11 mouse cellular contexts compared by ENCODE assay signal in genomic region chr2:26589284-26589683, GRCm38 (mm10). TPM values are rescaled to one million over a fixed set of nuclear protein-coding genes. Genes with fewer than 3 reads are reported as not detected.
DNase-seq lines count a peak whose midpoint lies in the region; ATAC-seq and TF ChIP-seq lines count a peak whose summit lies in the region.
"Had no signal": no experiment of that assay in that cellular context is flagged by ENCODE, and none has a peak within 500 bp of the region (broad histone marks: within the 10 kb centered on the region; RNA-seq: fewer than 3 reads in every experiment).

No protein-coding gene starts in this region.

- ATAC-seq in hindbrain, embryonic 14.5 days (ENCODE audit: low FRiP score), result no peak
- ATAC-seq in hindbrain, embryonic 13.5 days (ENCODE audit: low FRiP score), result no peak
- ATAC-seq in lung, embryonic 16.5 days (ENCODE audit: low read depth), result no peak
- no peak for ATAC-seq in intestine, postnatal 0 days
- ATAC-seq in stomach, embryonic 16.5 days (ENCODE audit: insufficient read depth, low FRiP score), result no peak

- 0 out of 2 replicates have a peak overlapping the region, but pooled peaks have one; percentile 4 for H3K4me2 ChIP-seq in hindbrain, embryonic 14.5 days (replicated peaks)
- no peak overlapping the region; the same call in 1 of the 2 replicates for H3K4me2 ChIP-seq in hindbrain, embryonic 13.5 days
- peak overlapping the region; percentile 84 for H3K4me2 ChIP-seq in lung, embryonic 16.5 days (ENCODE audit: low read depth, low read length)
- H3K4me2 ChIP-seq in intestine, postnatal 0 days (replicated peaks; ENCODE audit: low read depth), result peak overlapping the region; percentile 81
- peak overlapping the region; percentile 79; the same call in 1 of the 2 replicates for H3K4me2 ChIP-seq in stomach, embryonic 16.5 days (ENCODE audit: low read depth, low read length)
- H3K4me2 ChIP-seq: midbrain, embryonic 11.5 days had no signal

- no peaks in the 10 kb centered on the region for H3K36me3 ChIP-seq in hindbrain, embryonic 14.5 days (replicated peaks; ENCODE audit: control insufficient read depth, insufficient read depth)
- H3K36me3 ChIP-seq in hindbrain, embryonic 13.5 days, result no peaks in the 10 kb centered on the region
- peaks cover 13% of the 10 kb centered on the region for H3K36me3 ChIP-seq in lung, embryonic 16.5 days (ENCODE audit: control insufficient read depth, insufficient read depth, low read length)
- H3K36me3 ChIP-seq in intestine, postnatal 0 days (ENCODE audit: control insufficient read depth, insufficient read depth), result peaks cover 35% of the 10 kb centered on the region
- peaks cover 3% of the 10 kb centered on the region; the same call in 1 of the 2 replicates for H3K36me3 ChIP-seq in stomach, embryonic 16.5 days (ENCODE audit: control insufficient read depth, insufficient read depth, low read length)

- 89% methylated on average over 10 of the region's 10 CpGs for WGBS in hindbrain, embryonic 14.5 days
- 94% methylated on average over 10 of the region's 10 CpGs for WGBS in hindbrain, embryonic 13.5 days
- WGBS in lung, embryonic 16.5 days, result 73% methylated on average over 10 of the region's 10 CpGs
- WGBS in intestine, postnatal 0 days, result 86% methylated on average over 10 of the region's 10 CpGs
- WGBS in stomach, embryonic 16.5 days, result 87% methylated on average over 10 of the region's 10 CpGs

- H3K27ac ChIP-seq in hindbrain, embryonic 14.5 days, result no peak overlapping the region
- no peak overlapping the region for H3K27ac ChIP-seq in hindbrain, embryonic 13.5 days
- H3K27ac ChIP-seq in lung, embryonic 16.5 days (ENCODE audit: low read length), result peak overlapping the region; percentile 87; the same call in 1 of the 2 replicates
- H3K27ac ChIP-seq in intestine, postnatal 0 days (ENCODE audit: low read depth, low read length), result no peak overlapping the region
- H3K27ac ChIP-seq in stomach, embryonic 16.5 days (ENCODE audit: low read length), result peak overlapping the region; percentile 14; the same call in 1 of the 2 replicates

- no peaks in the 10 kb centered on the region for H3K9me3 ChIP-seq in hindbrain, embryonic 14.5 days (ENCODE audit: control insufficient read depth, low read length)
- no peaks in the 10 kb centered on the region for H3K9me3 ChIP-seq in hindbrain, embryonic 13.5 days
- no peaks in the 10 kb centered on the region for H3K9me3 ChIP-seq in lung, embryonic 16.5 days (ENCODE audit: control insufficient read depth, low read length)
- H3K9me3 ChIP-seq in intestine, postnatal 0 days (ENCODE audit: control insufficient read depth), result no peaks in the 10 kb centered on the region
- no peaks in the 10 kb centered on the region for H3K9me3 ChIP-seq in stomach, embryonic 16.5 days (replicated peaks; ENCODE audit: control insufficient read depth, low read length)
- H3K9me3 ChIP-seq: forebrain, embryonic 10.5 days had no signal

- TF ChIP-seq CTCF in intestine, postnatal 0 days (IDR thresholded peaks at IDR 0.05; ENCODE audit: low read depth), result no peak

- H3K9ac ChIP-seq in hindbrain, embryonic 14.5 days, result no peak overlapping the region
- H3K9ac ChIP-seq in hindbrain, embryonic 13.5 days, result no peak overlapping the region
- peak overlapping the region; percentile 83 for H3K9ac ChIP-seq in lung, embryonic 16.5 days (ENCODE audit: low read length)
- 0 out of 2 replicates have a peak overlapping the region, but pooled peaks have one; percentile 26 for H3K9ac ChIP-seq in intestine, postnatal 0 days (ENCODE audit: low read depth, low read length)
- no peak overlapping the region for H3K9ac ChIP-seq in stomach, embryonic 16.5 days (ENCODE audit: low read length)

- H3K4me1 ChIP-seq in hindbrain, embryonic 14.5 days (replicated peaks; ENCODE audit: control insufficient read depth, insufficient read depth, low read length), result peaks cover 13% of the 10 kb centered on the region
- H3K4me1 ChIP-seq in hindbrain, embryonic 13.5 days (replicated peaks), result peaks cover 13% of the 10 kb centered on the region
- H3K4me1 ChIP-seq in lung, embryonic 16.5 days (replicated peaks; ENCODE audit: control insufficient read depth, insufficient read depth, low read length), result peaks cover 21% of the 10 kb centered on the region
- no peaks in the 10 kb centered on the region for H3K4me1 ChIP-seq in intestine, postnatal 0 days (replicated peaks; ENCODE audit: control insufficient read depth, insufficient read depth, low read length)
- H3K4me1 ChIP-seq in stomach, embryonic 16.5 days (ENCODE audit: control insufficient read depth, insufficient read depth, low read length), result peaks cover 6% of the 10 kb centered on the region; the same call in 1 of the 2 replicates

- DNase-seq in hindbrain, embryonic 14.5 days (ENCODE audit: low spot score), result no peak
- DNase-seq in lung, postnatal 10 days, result no peak
- no peak for DNase-seq in embryo, embryonic 11 days
- DNase-seq: kidney, adult 9 months had no signal

- no peaks in the 10 kb centered on the region for H3K27me3 ChIP-seq in hindbrain, embryonic 14.5 days (ENCODE audit: control insufficient read depth, insufficient read depth, low read length)
- H3K27me3 ChIP-seq in hindbrain, embryonic 13.5 days, result no peaks in the 10 kb centered on the region
- no peaks in the 10 kb centered on the region for H3K27me3 ChIP-seq in lung, embryonic 16.5 days (ENCODE audit: control insufficient read depth, insufficient read depth, low read depth, low read length)
- no peaks in the 10 kb centered on the region for H3K27me3 ChIP-seq in intestine, postnatal 0 days (replicated peaks; ENCODE audit: control insufficient read depth, insufficient read depth, low read length)
- no peaks in the 10 kb centered on the region for H3K27me3 ChIP-seq in stomach, embryonic 16.5 days (ENCODE audit: control insufficient read depth, insufficient read depth, low read length)

- no peak overlapping the region; the same call in 1 of the 2 replicates for H3K4me3 ChIP-seq in hindbrain, embryonic 14.5 days (replicated peaks; ENCODE audit: low read length)
- no peak overlapping the region for H3K4me3 ChIP-seq in hindbrain, embryonic 13.5 days
- peak overlapping the region; percentile 71 for H3K4me3 ChIP-seq in lung, embryonic 16.5 days (ENCODE audit: low read length)
- H3K4me3 ChIP-seq in intestine, postnatal 0 days (ENCODE audit: low read depth, low read length), result peak overlapping the region; percentile 49
- peak overlapping the region; percentile 67; the same call in 1 of the 2 replicates for H3K4me3 ChIP-seq in stomach, embryonic 16.5 days (replicated peaks; ENCODE audit: low read length)

RNA-seq across cellular contexts. Expression of gene Gm20532, which starts 2.8 kb away (rescaled TPM):
- not detected in 2 replicates for polyA plus RNA-seq in hindbrain, embryonic 14.5 days (2014; fragmentation: Nextera tagmentation; extraction: Ambion mirVana)
- not detected in 2 replicates for polyA plus RNA-seq in hindbrain, embryonic 13.5 days (2015; fragmentation: Nextera tagmentation; extraction: Ambion mirVana)
- polyA plus RNA-seq in lung, embryonic 16.5 days (2015; fragmentation: Nextera tagmentation; extraction: Ambion mirVana), result not detected in 2 replicates
- not detected in 2 replicates for polyA plus RNA-seq in intestine, postnatal 0 days (2015; fragmentation: Nextera tagmentation; extraction: Ambion mirVana)
- polyA plus RNA-seq in stomach, embryonic 16.5 days (2015; fragmentation: Nextera tagmentation; extraction: Ambion mirVana), result not detected in 2 replicates
- polyA plus RNA-seq: forebrain, embryonic 10.5 days; midbrain, embryonic 11.5 days; neural tube, embryonic 11.5 days had no signal

RNA-seq across cellular contexts. Expression of gene Egfl7, which starts 9.5 kb away (rescaled TPM):
- 62.2 and 69.2 TPM in 2 replicates for polyA plus RNA-seq in hindbrain, embryonic 14.5 days (2014; fragmentation: Nextera tagmentation; extraction: Ambion mirVana)
- 72.2 and 78.9 TPM in 2 replicates for polyA plus RNA-seq in hindbrain, embryonic 13.5 days (2015; fragmentation: Nextera tagmentation; extraction: Ambion mirVana)
- polyA plus RNA-seq in lung, embryonic 16.5 days (2015; fragmentation: Nextera tagmentation; extraction: Ambion mirVana), result 371 and 375 TPM in 2 replicates
- polyA plus RNA-seq in intestine, postnatal 0 days (2015; fragmentation: Nextera tagmentation; extraction: Ambion mirVana), result 54.4 and 65.2 TPM in 2 replicates
- 116 and 120 TPM in 2 replicates for polyA plus RNA-seq in stomach, embryonic 16.5 days (2015; fragmentation: Nextera tagmentation; extraction: Ambion mirVana)

RNA-seq across cellular contexts. Expression of gene Agpat2, which starts 14.9 kb away (rescaled TPM):
- 5.6 and 6.6 TPM in 2 replicates for polyA plus RNA-seq in hindbrain, embryonic 14.5 days (2014; fragmentation: Nextera tagmentation; extraction: Ambion mirVana)
- polyA plus RNA-seq in hindbrain, embryonic 13.5 days (2015; fragmentation: Nextera tagmentation; extraction: Ambion mirVana), result 6.8 and 7.0 TPM in 2 replicates
- polyA plus RNA-seq in lung, embryonic 16.5 days (2015; fragmentation: Nextera tagmentation; extraction: Ambion mirVana), result 43.0 and 44.8 TPM in 2 replicates
- polyA plus RNA-seq in intestine, postnatal 0 days (2015; fragmentation: Nextera tagmentation; extraction: Ambion mirVana), result 124 and 128 TPM in 2 replicates
- polyA plus RNA-seq in stomach, embryonic 16.5 days (2015; fragmentation: Nextera tagmentation; extraction: Ambion mirVana), result 66.8 and 72.1 TPM in 2 replicates

RNA-seq across cellular contexts. Expression of gene Fam69b, which starts 39.0 kb away (rescaled TPM):
- 128 and 136 TPM in 2 replicates for polyA plus RNA-seq in hindbrain, embryonic 14.5 days (2014; fragmentation: Nextera tagmentation; extraction: Ambion mirVana)
- 109 and 117 TPM in 2 replicates for polyA plus RNA-seq in hindbrain, embryonic 13.5 days (2015; fragmentation: Nextera tagmentation; extraction: Ambion mirVana)
- polyA plus RNA-seq in lung, embryonic 16.5 days (2015; fragmentation: Nextera tagmentation; extraction: Ambion mirVana), result 16.5 and 17.1 TPM in 2 replicates
- polyA plus RNA-seq in intestine, postnatal 0 days (2015; fragmentation: Nextera tagmentation; extraction: Ambion mirVana), result 6.8 and 6.9 TPM in 2 replicates
- 23.2 and 27.3 TPM in 2 replicates for polyA plus RNA-seq in stomach, embryonic 16.5 days (2015; fragmentation: Nextera tagmentation; extraction: Ambion mirVana)

Comparison
In these comparisons a context has a peak if more than half of its experiments do, and no peak if none do; other contexts are left out.
1. H3K27ac ChIP-seq: peak in lung, embryonic 16.5 days (single experiment) and stomach, embryonic 16.5 days (single experiment); none in hindbrain, embryonic 14.5 days (single experiment), hindbrain, embryonic 13.5 days (single experiment) and intestine, postnatal 0 days (single experiment).
2. H3K4me3 ChIP-seq: peak in lung, embryonic 16.5 days (single experiment), intestine, postnatal 0 days (single experiment) and stomach, embryonic 16.5 days (single experiment); none in hindbrain, embryonic 14.5 days (single experiment) and hindbrain, embryonic 13.5 days (single experiment).
3. H3K9ac ChIP-seq: peak in lung, embryonic 16.5 days (single experiment) and intestine, postnatal 0 days (single experiment); none in hindbrain, embryonic 14.5 days (single experiment), hindbrain, embryonic 13.5 days (single experiment) and stomach, embryonic 16.5 days (single experiment).